Mouse (Mus musculus) liver, adult 2 months (tissue): Measurements from ENCODE around the gene Msi1.

Source experiments
- CTCF ChIP-seq: fragments of 200-500 bp; IDR thresholded peaks from 2 replicates; pipeline ENCODE4 v1.5.1; 2011; ENCODE audit warnings: low read depth, low read length, control low read depth
- POLR2A ChIP-seq: fragments of 200-500 bp; IDR thresholded peaks from 2 replicates; pipeline ENCODE4 v1.6.1; 2011; ENCODE audit warnings: low read length, control low read depth; ENCODE audit not compliant: insufficient read depth; ENCODE audit errors: extremely low read depth

DNA sequence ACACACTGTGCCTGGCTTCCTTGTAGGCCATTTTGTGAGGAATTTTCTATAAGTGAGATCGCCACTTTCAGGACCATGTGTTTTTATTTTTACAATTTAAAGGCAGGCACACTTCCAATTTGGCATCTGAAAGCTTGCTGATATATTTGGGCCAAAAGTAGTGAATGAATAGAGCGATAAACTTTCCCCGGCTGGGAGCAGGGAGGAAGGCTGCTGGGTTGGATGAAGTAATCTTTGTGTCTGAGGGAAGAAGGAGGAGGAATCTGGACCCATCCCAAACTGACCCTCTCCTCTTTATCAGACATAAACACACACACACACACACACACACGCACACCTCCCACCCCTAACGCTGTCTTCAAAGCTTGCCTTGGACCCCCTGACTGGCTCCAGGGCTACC lies 64.0 kb downstream of the Msi1 start:
- TF ChIP-seq CTCF, result no peak
- TF ChIP-seq POLR2A, result no peak
